Comparison of ENCODE assay signal across 15 mouse cellular contexts in the genomic region with DNA sequence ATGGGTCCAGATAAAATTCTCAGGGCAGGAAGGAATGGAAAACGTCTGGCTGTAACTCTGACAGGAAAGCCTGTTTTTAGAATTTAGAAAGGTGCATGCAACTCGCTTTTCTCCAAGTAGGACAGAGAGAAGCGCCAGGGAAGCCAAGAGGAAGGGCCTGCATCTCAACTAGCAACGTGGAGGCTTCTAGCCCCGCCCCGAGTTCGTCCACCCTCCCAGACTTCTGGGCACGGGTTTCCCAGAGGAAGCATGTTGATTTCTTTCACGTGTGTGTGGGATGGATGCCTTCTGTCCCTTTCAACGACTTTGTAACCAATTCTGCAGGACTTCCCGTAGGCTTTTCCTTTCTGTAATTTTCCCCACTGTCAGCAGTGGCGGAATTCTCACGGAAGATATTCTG.
DNase-seq lines count a peak whose midpoint lies in the region; ATAC-seq lines count a peak whose summit lies in the region.
"Had no signal": no experiment of that assay in that cellular context is flagged by ENCODE, and none has a peak within 500 bp of the region (broad histone marks: within the 10 kb centered on the region; RNA-seq: fewer than 3 reads in every experiment).

No protein-coding gene starts in this region.

- H3K4me3 ChIP-seq in forebrain, embryonic 12.5 days (replicated peaks), result no peak overlapping the region
- H3K4me3 ChIP-seq: embryonic facial prominence, embryonic 15.5 days; hindbrain, embryonic 15.5 days had no signal

- H3K4me1 ChIP-seq in forebrain, embryonic 12.5 days, result peaks cover 3% of the 10 kb centered on the region; the same call in 1 of the 2 replicates

- ATAC-seq in forebrain, embryonic 12.5 days (ENCODE audit: low FRiP score), result no peak

- DNase-seq in kidney, postnatal 10 days, result peak; percentile 42
- no peak for DNase-seq in kidney, postnatal 25 days
- peak; percentile 48 for DNase-seq in brain, adult 2 months (ENCODE audit: low read depth, low spot score)
- peak; percentile 24 for DNase-seq in heart, adult 8-10 months (ENCODE audit: low spot score)
- peak; percentile 59 for DNase-seq in heart, postnatal 4 days
- no peak for DNase-seq in adrenal gland, adult (ENCODE audit: inconsistent age in 2 of 2, low spot score in 1 of 2)
- no peak for DNase-seq in adrenal gland, postnatal 36 days
- DNase-seq: adrenal gland, adult 8-10 months; cerebellum, adult 8-10 months; spleen, adult 18-20 months; thymus, postnatal 14 days had no signal

- no peak overlapping the region for H3K27ac ChIP-seq in forebrain, embryonic 12.5 days
- H3K27ac ChIP-seq: embryonic facial prominence, embryonic 15.5 days; hindbrain, embryonic 15.5 days; kidney, postnatal 0 days had no signal

- no peaks in the 10 kb centered on the region for H3K36me3 ChIP-seq in forebrain, embryonic 12.5 days (replicated peaks)
- H3K36me3 ChIP-seq: embryonic facial prominence, embryonic 15.5 days; hindbrain, embryonic 15.5 days had no signal

- H3K27me3 ChIP-seq in forebrain, embryonic 12.5 days, result peaks cover 4% of the 10 kb centered on the region; the same call in 1 of the 2 replicates
- H3K27me3 ChIP-seq: embryonic facial prominence, embryonic 15.5 days; hindbrain, embryonic 15.5 days had no signal

- 73% methylated on average over 13 of the region's 13 CpGs for WGBS in forebrain, embryonic 12.5 days

- no peak overlapping the region for H3K4me2 ChIP-seq in forebrain, embryonic 12.5 days
- H3K4me2 ChIP-seq: embryonic facial prominence, embryonic 15.5 days; hindbrain, embryonic 15.5 days had no signal

- no peak overlapping the region for H3K9ac ChIP-seq in forebrain, embryonic 12.5 days
- H3K9ac ChIP-seq: embryonic facial prominence, embryonic 15.5 days; hindbrain, embryonic 15.5 days had no signal

- no peaks in the 10 kb centered on the region for H3K9me3 ChIP-seq in forebrain, embryonic 12.5 days
- H3K9me3 ChIP-seq: embryonic facial prominence, embryonic 15.5 days; hindbrain, embryonic 15.5 days had no signal

Comparison
In these comparisons a context has a peak if more than half of its experiments do, and no peak if none do; other contexts are left out.
1. DNase-seq: peak in kidney, postnatal 10 days (single experiment), brain, adult 2 months (single experiment), heart, adult 8-10 months (single experiment) and heart, postnatal 4 days (single experiment); none in kidney, postnatal 25 days (0 of 2), adrenal gland, adult (0 of 2) and adrenal gland, postnatal 36 days (0 of 2).